Mouse (Mus musculus): ENCODE data around the gene Tmem163. TPM values are rescaled to one million over a fixed set of nuclear protein-coding genes. Genes with fewer than 3 reads are reported as not detected.

Gene Tmem163
- total and polyA plus RNA-seq, 3 experiments: not detected

- peaks cover 0 to 1% of the 10 kb centered on the region in 2 experiments; a peak in 1 of 4 replicates for H3K27me3 ChIP-seq (ENCODE audit: control insufficient read depth in 1 of 2, insufficient read depth in 2 of 2, low read length in 2 of 2)
- no peak for DNase-seq (ENCODE audit: low read depth, low spot score)
- H3K4me1 ChIP-seq (ENCODE audit: control insufficient read depth in 1 of 2, insufficient read depth in 2 of 2, low read length in 2 of 2): no peaks in the 10 kb centered on the region
- TF ChIP-seq MYB (IDR thresholded peaks at IDR 0.05; ENCODE audit: low read depth, low read length): no peak
- no peak for TF ChIP-seq UBTF (IDR thresholded peaks at IDR 0.05; ENCODE audit: borderline replicate concordance, insufficient read depth, low read depth, low read length)
- TF ChIP-seq E2F4 (IDR thresholded peaks at IDR 0.05; ENCODE audit: borderline replicate concordance, low read depth, low read length): no peak
- no peak for TF ChIP-seq SMC3 (IDR thresholded peaks at IDR 0.05; ENCODE audit: low read depth, low read length)
- TF ChIP-seq POLR2AphosphoS5 (IDR thresholded peaks at IDR 0.05; ENCODE audit: borderline replicate concordance, low read depth, low read length): no peak
- no peak for TF ChIP-seq NELFE (IDR thresholded peaks at IDR 0.05; ENCODE audit: low read depth, low read length)
- no peak for TF ChIP-seq ZNF384 (IDR thresholded peaks at IDR 0.05; ENCODE audit: low read depth, low read length)
- TF ChIP-seq CHD2 (IDR thresholded peaks at IDR 0.05; ENCODE audit: low read length): no peak
- no peak for TF ChIP-seq GABPA (IDR thresholded peaks at IDR 0.05; ENCODE audit: low read depth, low read length)
- TF ChIP-seq ZKSCAN1 (IDR thresholded peaks at IDR 0.05; ENCODE audit: low read depth, low read length): no peak
- no peak for TF ChIP-seq ZMIZ1 (IDR thresholded peaks at IDR 0.05; ENCODE audit: low read depth, low read length)
- no peak overlapping the region for H3K4me3 ChIP-seq (ENCODE audit: control insufficient read depth in 1 of 2, insufficient read depth in 1 of 2, low read depth in 2 of 2, low read length in 2 of 2)
- H3K36me3 ChIP-seq (ENCODE audit: control insufficient read depth in 1 of 2, insufficient read depth in 2 of 2, low read length in 2 of 2): no peaks in the 10 kb centered on the region
- H3K9ac ChIP-seq (ENCODE audit: control insufficient read depth, low read depth, low read length, poor library complexity, severe bottlenecking): no peak overlapping the region
- no peaks in the 10 kb centered on the region for H3K79me2 ChIP-seq (ENCODE audit: control insufficient read depth, insufficient read depth, low read length, poor library complexity)
- no peaks in the 10 kb centered on the region for H3K9me3 ChIP-seq (replicated peaks; ENCODE audit: insufficient read depth, low read length)
- no peak overlapping the region for H3K27ac ChIP-seq (ENCODE audit: control insufficient read depth, low read depth, low read length)
Observed at GRCm38 (mm10) chr1:127508067-127508739, 171.1 kb downstream of the Tmem163 start.

- Histone ChIP-seq H3K36me3 (ENCODE audit: control insufficient read depth in 1 of 2, insufficient read depth in 2 of 2, low read length in 2 of 2) (no peaks in the 10 kb centered on the region), H3K27ac (ENCODE audit: control insufficient read depth, low read depth, low read length) (no peak overlapping the region), H3K27me3 (ENCODE audit: control insufficient read depth in 1 of 2, insufficient read depth in 2 of 2, low read length in 2 of 2) (peaks cover 0 to 1% of the 10 kb centered on the region in 2 experiments; a peak in 1 of 4 replicates), H3K79me2 (ENCODE audit: control insufficient read depth, insufficient read depth, low read length, poor library complexity) (no peaks in the 10 kb centered on the region), H3K4me3 (ENCODE audit: control insufficient read depth in 1 of 2, insufficient read depth in 1 of 2, low read depth in 2 of 2, low read length in 2 of 2) (no peak overlapping the region), H3K9me3 (replicated peaks; ENCODE audit: insufficient read depth, low read length) (no peaks in the 10 kb centered on the region), H3K4me1 (ENCODE audit: control insufficient read depth in 1 of 2, insufficient read depth in 2 of 2, low read length in 2 of 2) (no peaks in the 10 kb centered on the region), H3K9ac (ENCODE audit: control insufficient read depth, low read depth, low read length, poor library complexity, severe bottlenecking) (no peak overlapping the region)
- TF ChIP-seq KAT2A (conservative IDR thresholded peaks at IDR 0.05; ENCODE audit: low read depth, low read length) (no peak), BHLHE40 (IDR thresholded peaks at IDR 0.05; ENCODE audit: borderline replicate concordance, low read depth, low read length) (no peak), MAFK (IDR thresholded peaks at IDR 0.05; ENCODE audit: borderline replicate concordance, low read depth, low read length) (no peak), RCOR1 (IDR thresholded peaks at IDR 0.05; ENCODE audit: low read depth, low read length) (no peak), GATA1 (IDR thresholded peaks at IDR 0.05; ENCODE audit: low read depth, low read length) (no peak), MAX (IDR thresholded peaks at IDR 0.05; ENCODE audit: low read length) (no peak), MXI1 (IDR thresholded peaks at IDR 0.05; ENCODE audit: low read depth, low read length) (no peak)
- no peak for DNase-seq (ENCODE audit: low read depth, low spot score)
Observed at GRCm38 (mm10) chr1:127507042-127507650, 172.2 kb downstream of the Tmem163 start.
